Mouse (Mus musculus) neutrophil, adult 5-6 weeks (primary cell): ENCODE results near the gene Fam183b. TPM values are rescaled to one million over a fixed set of nuclear protein-coding genes. Genes with fewer than 3 reads are reported as not detected.
"Not testable (repeated sequence)": the region's sequence is repeated elsewhere in the genome, so short reads cannot be mapped to it uniquely, and the experiment has no call there.

ENCODE experiments used
- ATAC-seq: fragments of 151-379, 151-347 bp; 2 replicates; pipeline ENCODE4 v1.8.0; 2017; ENCODE audit warnings: mild to moderate bottlenecking, moderate TSS enrichment; ENCODE audit not compliant: insufficient number of reproducible peaks, poor library complexity, low FRiP score, severe bottlenecking; ENCODE audit errors: extremely low read depth
- total RNA-seq: library from RNA; stranded (forward); fragments of 200-1000 nt; gene quantifications from 2 replicates; pipeline ENCODE4 v1.2.3, GENCODE M21; 2017

Fam183b gene
- not detected in 2 replicates for total RNA-seq

- ATAC-seq = no peak
Measured at GRCm38 (mm10) chr11:58801558-58802228, at the start of gene Fam183b. Fam183b (minus strand) TSS chr11:58801960.

DNA sequence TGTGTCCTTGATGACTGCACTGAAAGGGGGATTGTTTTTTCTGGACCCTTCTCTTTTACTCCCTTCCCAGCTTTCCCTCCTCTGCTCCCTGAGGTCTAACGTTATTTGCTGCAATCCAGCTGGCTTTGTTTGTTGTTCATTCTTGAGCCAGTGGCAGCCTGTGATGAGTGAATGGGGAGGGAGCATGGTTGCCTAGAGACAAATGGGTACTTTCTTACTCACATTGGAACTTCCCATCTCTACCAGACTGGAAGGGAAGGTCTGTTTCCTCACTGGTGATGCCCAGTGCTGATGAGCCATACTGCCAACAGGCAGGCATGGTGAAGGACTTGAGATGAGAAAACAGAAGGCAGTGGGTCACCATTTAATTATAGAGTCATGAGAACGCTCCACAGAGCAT lies 48.0 kb upstream of the Fam183b start:
- no peak for ATAC-seq

DNA sequence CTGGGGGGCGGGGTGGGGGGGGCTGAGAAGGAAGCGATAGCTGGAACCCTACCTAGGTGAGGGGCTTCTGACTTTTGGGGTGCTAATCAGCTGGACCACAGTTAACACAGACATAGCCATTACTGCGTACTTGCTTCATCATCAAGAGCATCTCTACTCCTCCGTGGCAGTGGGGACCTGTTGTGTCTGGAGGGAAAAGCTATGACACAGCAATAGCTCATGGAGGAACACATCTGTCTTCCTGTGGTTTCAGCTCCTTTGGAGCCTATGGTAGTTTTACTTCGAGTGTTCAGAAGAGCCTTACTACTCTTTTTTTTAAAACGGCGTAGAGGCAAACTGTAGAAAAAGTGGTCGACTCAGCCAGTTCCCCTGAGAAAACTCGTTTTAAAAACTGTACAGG lies 45.9 kb upstream of the Fam183b start:
- no peak for ATAC-seq

- ATAC-seq = peak; percentile 99
Measured at GRCm38 (mm10) chr11:58846919-58847461, 45.2 kb upstream of the Fam183b start, which contains the start of gene Gm12258. Gm12258 (plus strand) TSS chr11:58847158.

GRCm38 (mm10) chr11:58838951-58839350 lies 37.2 kb upstream of the Fam183b start, which contains the start of gene Olfr311:
Olfr311 (plus strand) TSS chr11:58839251.
- not testable (repeated sequence) for ATAC-seq

- ATAC-seq = not testable (repeated sequence)
Measured at GRCm38 (mm10) chr11:58832541-58832940, 30.8 kb upstream of the Fam183b start.

DNA sequence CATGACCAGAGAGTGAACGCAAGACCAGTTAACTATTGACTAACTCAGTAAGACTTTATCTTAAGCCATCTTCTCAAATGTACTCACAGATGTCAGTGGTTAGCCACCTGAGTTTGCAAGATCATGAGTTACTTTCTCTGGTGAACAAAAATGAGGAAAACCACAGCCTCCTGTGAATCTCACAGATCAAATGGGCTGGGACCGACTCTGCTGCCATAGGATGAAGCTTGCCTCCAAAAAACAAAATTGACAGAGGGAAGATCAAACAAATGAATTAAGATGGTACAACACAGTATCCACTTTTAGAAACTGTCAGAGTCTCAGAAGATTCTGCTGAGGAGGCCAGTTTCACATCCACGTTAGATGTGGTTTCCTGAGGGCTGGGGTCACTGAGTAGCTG lies 28.0 kb upstream of the Fam183b start:
- no peak for ATAC-seq

- not testable (repeated sequence) for ATAC-seq
Measured at GRCm38 (mm10) chr11:58828937-58829336, 27.2 kb upstream of the Fam183b start, which contains the start of gene Olfr312. Olfr312 (plus strand) TSS chr11:58829237.

DNA sequence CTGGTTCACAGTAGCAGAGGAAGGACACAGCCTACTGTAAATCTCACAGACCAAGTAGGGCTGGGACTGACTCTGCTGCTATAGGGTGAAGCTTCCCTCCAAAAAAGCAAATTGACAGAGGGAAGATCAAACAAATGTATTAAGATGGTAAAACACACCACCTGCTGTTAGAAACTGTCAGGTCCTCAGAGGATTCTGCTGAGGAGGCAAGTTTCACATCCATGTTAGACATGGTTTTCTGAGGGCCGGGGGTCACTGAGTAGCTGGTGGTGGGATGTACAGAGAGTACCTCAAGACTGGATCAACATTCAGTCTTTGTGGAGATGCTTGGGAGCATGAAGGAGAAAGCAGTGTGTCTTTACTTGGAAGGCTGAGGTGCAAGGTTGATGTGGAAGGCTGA lies 13.9 kb upstream of the Fam183b start:
- no peak for ATAC-seq

DNA sequence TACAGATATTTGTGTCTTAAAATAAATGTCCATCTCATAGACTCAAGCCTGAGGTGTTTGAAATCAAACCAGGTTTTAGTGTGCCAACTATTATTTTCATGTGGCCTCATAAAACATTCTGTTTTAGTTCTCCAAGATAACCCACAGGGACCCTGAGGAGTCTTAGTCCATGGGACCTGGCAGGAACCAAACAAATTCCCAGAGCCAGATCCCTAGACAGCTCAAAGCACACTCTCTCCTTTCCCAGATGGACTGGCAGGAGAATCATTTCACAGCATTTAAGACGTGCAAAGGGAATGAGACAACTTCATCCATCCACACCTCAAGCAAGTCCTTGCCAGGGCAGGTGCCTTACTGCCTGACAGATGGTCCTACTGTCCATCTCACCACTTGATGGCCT lies 12.9 kb upstream of the Fam183b start, which contains the start of gene Olfr313:
Gene Olfr313 (plus strand): TSS at position 301 of the 400 bp plus-strand sequence.
- ATAC-seq = not testable (repeated sequence)

GRCm38 (mm10) chr11:58812001-58812400 lies 10.2 kb upstream of the Fam183b start:
- no peak for ATAC-seq

DNA sequence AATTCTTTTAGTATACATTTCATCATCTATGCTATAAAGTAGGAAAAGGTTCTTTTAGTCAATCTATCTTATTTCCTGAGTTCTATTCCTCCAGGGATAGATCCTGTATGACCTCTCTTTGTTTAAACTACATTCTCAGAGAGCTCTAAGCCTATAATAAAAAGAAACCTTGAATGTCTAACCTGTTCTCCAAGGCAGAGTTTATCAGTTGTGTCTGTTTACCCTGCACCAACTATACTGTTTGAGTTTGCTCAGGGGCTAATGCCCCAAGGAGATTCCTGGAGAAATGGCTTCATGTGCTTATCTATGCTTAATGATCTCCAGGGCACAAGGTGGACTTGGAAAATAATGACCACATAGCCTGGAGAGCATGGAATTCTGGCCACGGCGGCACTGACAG lies 2.6 kb upstream of the Fam183b start:
- no peak for ATAC-seq

GRCm38 (mm10) chr11:58803871-58804270 lies 2.1 kb upstream of the Fam183b start:
- no peak for ATAC-seq

GRCm38 (mm10) chr11:58799747-58800146 lies 2.0 kb downstream of the Fam183b start:
- ATAC-seq = no peak

DNA sequence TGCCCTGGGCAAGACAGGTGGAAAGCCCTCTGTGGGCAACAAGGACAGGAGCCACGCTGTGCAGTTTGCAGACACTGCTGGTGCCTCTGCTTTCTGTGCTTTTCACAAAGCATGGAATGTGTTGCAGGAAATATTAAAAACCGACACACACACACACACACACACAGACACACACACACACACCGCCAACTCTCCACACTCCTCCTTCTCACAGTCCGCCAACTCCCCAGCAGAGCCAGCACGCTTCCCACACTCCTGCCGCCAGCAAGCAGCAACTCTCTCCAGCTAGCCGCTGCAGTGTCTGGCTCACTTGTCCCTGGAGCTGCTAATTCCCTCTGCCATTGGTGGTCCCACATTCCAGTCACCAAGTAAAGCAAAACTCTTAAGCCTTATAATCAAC lies 4.9 kb downstream of the Fam183b start:
- no peak for ATAC-seq

GRCm38 (mm10) chr11:58795856-58796255 lies 5.9 kb downstream of the Fam183b start:
- no peak for ATAC-seq

GRCm38 (mm10) chr11:58790646-58791045 lies 11.1 kb downstream of the Fam183b start:
- no peak for ATAC-seq

GRCm38 (mm10) chr11:58790053-58790452 lies 11.7 kb downstream of the Fam183b start:
- ATAC-seq = peak; percentile 73

DNA sequence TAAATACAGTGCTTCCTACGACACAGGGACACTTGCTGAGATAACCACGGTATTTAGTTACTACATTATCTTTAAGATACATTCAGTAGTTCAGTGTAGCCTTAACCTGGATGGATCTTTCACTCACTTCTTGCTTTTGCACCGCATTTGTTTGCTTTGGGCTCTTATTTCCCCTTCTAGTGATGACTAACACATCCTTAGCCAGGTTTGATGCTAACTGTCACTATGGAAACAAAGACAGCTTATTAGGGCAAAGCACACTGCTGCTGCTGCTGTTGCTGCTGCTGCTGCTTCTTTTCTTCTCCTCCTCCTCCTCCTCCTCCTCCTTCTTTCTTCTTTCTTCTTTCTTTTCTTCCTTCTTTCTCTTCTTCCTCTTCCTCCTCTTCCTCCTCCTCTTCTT lies 12.2 kb downstream of the Fam183b start:
- ATAC-seq = peak; percentile 40; the same call in 1 of the 2 replicates

- ATAC-seq = no peak
Measured at GRCm38 (mm10) chr11:58788346-58788745, 13.4 kb downstream of the Fam183b start.
